Comparison of ENCODE assay signal across 15 mouse cellular contexts in the genomic region with DNA sequence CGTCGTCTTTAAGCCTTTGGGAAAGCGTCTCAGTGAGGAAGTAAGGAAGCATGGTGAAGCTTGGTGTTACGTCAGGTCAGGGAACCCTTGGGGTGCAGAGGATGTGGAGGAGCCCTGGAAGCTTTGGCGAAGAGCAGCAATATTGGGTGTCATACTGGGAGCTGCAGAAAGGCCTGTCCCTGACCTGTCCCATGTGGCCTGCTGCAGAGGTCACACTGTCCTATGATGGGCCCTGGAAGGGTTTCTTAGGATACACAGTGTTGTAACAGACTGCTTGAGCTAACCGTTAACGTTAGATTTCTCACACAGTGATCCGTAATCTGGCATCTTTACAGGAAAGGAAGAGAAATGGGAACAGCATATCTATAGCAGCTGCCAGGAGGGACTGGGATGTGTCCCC. TPM values are rescaled to one million over a fixed set of nuclear protein-coding genes. Genes with fewer than 3 reads are reported as not detected.
DNase-seq lines count a peak whose midpoint lies in the region; ATAC-seq lines count a peak whose summit lies in the region.
"Had no signal": no experiment of that assay in that cellular context is flagged by ENCODE, and none has a peak within 500 bp of the region (broad histone marks: within the 10 kb centered on the region; RNA-seq: fewer than 3 reads in every experiment).

No protein-coding gene starts in this region.

- ATAC-seq in limb, embryonic 12.5 days (ENCODE audit: insufficient number of reproducible peaks, insufficient read depth, low FRiP score, low TSS enrichment, low read depth), result no peak
- ATAC-seq in hindbrain, embryonic 15.5 days (ENCODE audit: low FRiP score, low read depth), result no peak
- no peak for ATAC-seq in neural tube, embryonic 15.5 days (ENCODE audit: low FRiP score)

- 0 out of 2 replicates have a peak overlapping the region, but pooled peaks have one; percentile 8 for H3K4me2 ChIP-seq in limb, embryonic 12.5 days
- peak overlapping the region; percentile 80 for H3K4me2 ChIP-seq in hindbrain, embryonic 15.5 days
- H3K4me2 ChIP-seq in neural tube, embryonic 15.5 days, result peak overlapping the region; percentile 86
- H3K4me2 ChIP-seq: stomach, embryonic 15.5 days had no signal

- H3K9me3 ChIP-seq in limb, embryonic 12.5 days, result 0 out of 2 replicates have a peak, but pooled peaks cover 3% of the 10 kb centered on the region
- no peaks in the 10 kb centered on the region for H3K9me3 ChIP-seq in limb, embryonic 10.5 days (replicated peaks)
- no peaks in the 10 kb centered on the region for H3K9me3 ChIP-seq in hindbrain, embryonic 15.5 days
- H3K9me3 ChIP-seq in neural tube, embryonic 15.5 days (replicated peaks), result no peaks in the 10 kb centered on the region
- H3K9me3 ChIP-seq: stomach, embryonic 15.5 days had no signal

- H3K27me3 ChIP-seq in limb, embryonic 12.5 days, result peaks cover 3% of the 10 kb centered on the region; the same call in 1 of the 2 replicates
- peaks cover 18% of the 10 kb centered on the region for H3K27me3 ChIP-seq in limb, embryonic 10.5 days (ENCODE audit: low read depth, poor library complexity, severe bottlenecking)
- H3K27me3 ChIP-seq in hindbrain, embryonic 15.5 days, result no peaks in the 10 kb centered on the region
- no peaks in the 10 kb centered on the region for H3K27me3 ChIP-seq in neural tube, embryonic 15.5 days (replicated peaks)
- H3K27me3 ChIP-seq: stomach, embryonic 15.5 days had no signal

- no peak overlapping the region for H3K4me3 ChIP-seq in limb, embryonic 12.5 days (replicated peaks)
- H3K4me3 ChIP-seq in limb, embryonic 10.5 days, result no peak overlapping the region
- peak overlapping the region; percentile 84 for H3K4me3 ChIP-seq in hindbrain, embryonic 15.5 days
- H3K4me3 ChIP-seq in neural tube, embryonic 15.5 days (replicated peaks), result peak overlapping the region; percentile 28
- H3K4me3 ChIP-seq: stomach, embryonic 15.5 days had no signal

- H3K36me3 ChIP-seq in limb, embryonic 12.5 days, result peaks cover 25% of the 10 kb centered on the region
- H3K36me3 ChIP-seq in limb, embryonic 10.5 days, result peaks cover 18% of the 10 kb centered on the region
- peaks cover 8% of the 10 kb centered on the region for H3K36me3 ChIP-seq in hindbrain, embryonic 15.5 days
- H3K36me3 ChIP-seq in neural tube, embryonic 15.5 days, result peaks cover 13% of the 10 kb centered on the region
- H3K36me3 ChIP-seq: stomach, embryonic 15.5 days had no signal

- H3K4me1 ChIP-seq in limb, embryonic 12.5 days (replicated peaks), result peaks cover 28% of the 10 kb centered on the region
- H3K4me1 ChIP-seq in limb, embryonic 10.5 days, result peaks cover 33% of the 10 kb centered on the region
- H3K4me1 ChIP-seq in hindbrain, embryonic 15.5 days (replicated peaks), result peaks cover 49% of the 10 kb centered on the region
- H3K4me1 ChIP-seq in neural tube, embryonic 15.5 days, result peaks cover 59% of the 10 kb centered on the region

- WGBS in limb, embryonic 12.5 days, result 87% methylated on average over 8 of the region's 8 CpGs
- 87% methylated on average over 8 of the region's 8 CpGs for WGBS in limb, embryonic 10.5 days
- WGBS in hindbrain, embryonic 15.5 days, result 71% methylated on average over 8 of the region's 8 CpGs
- WGBS in neural tube, embryonic 15.5 days, result 70% methylated on average over 8 of the region's 8 CpGs

- H3K27ac ChIP-seq in limb, embryonic 12.5 days, result no peak overlapping the region
- H3K27ac ChIP-seq in limb, embryonic 10.5 days, result no peak overlapping the region
- H3K27ac ChIP-seq in hindbrain, embryonic 15.5 days (replicated peaks), result no peak overlapping the region
- no peak overlapping the region for H3K27ac ChIP-seq in neural tube, embryonic 15.5 days (replicated peaks)
- H3K27ac ChIP-seq: stomach, embryonic 15.5 days had no signal

- no peak overlapping the region for H3K9ac ChIP-seq in limb, embryonic 12.5 days (replicated peaks)
- H3K9ac ChIP-seq in hindbrain, embryonic 15.5 days, result no peak overlapping the region
- H3K9ac ChIP-seq in neural tube, embryonic 15.5 days (replicated peaks), result 0 out of 2 replicates have a peak overlapping the region, but pooled peaks have one; percentile 7
- H3K9ac ChIP-seq: stomach, embryonic 15.5 days had no signal

- peak; percentile 53 for DNase-seq in cerebellum, adult 9-11 months
- no peak for DNase-seq in cerebellum, adult 11 months
- no peak for DNase-seq in limb, embryonic 10.5 days (ENCODE audit: low spot score)
- no peak for DNase-seq in adrenal gland, postnatal 25 days
- no peak for DNase-seq in kidney, postnatal 10 days
- DNase-seq: adrenal gland, postnatal 10 days; kidney, adult 8-10 months had no signal

RNA-seq across cellular contexts. Expression of a gene that starts 3.7 kb away (rescaled TPM):
- polyA plus RNA-seq in limb, embryonic 12.5 days (2016; fragmentation: Nextera tagmentation; extraction: Ambion mirVana), result 12.8 and 13.7 TPM in 2 replicates
- polyA plus RNA-seq in limb, embryonic 10.5 days (2016; fragmentation: Nextera tagmentation; extraction: Ambion mirVana), result 9.2 and 9.5 TPM in 2 replicates
- polyA plus RNA-seq in hindbrain, embryonic 15.5 days (2015; fragmentation: Nextera tagmentation; extraction: Ambion mirVana), result 35.0 and 38.0 TPM in 2 replicates
- 25.7 and 28.2 TPM in 2 replicates for polyA plus RNA-seq in neural tube, embryonic 15.5 days (2015; fragmentation: Nextera tagmentation; extraction: Ambion mirVana)
- total RNA-seq in adrenal gland, postnatal 25 days (2021), result 4.3 and 5.6 TPM in 2 replicates

RNA-seq across cellular contexts. Expression of a gene that starts 44.1 kb away (rescaled TPM):
- 15.1 and 15.8 TPM in 2 replicates for polyA plus RNA-seq in limb, embryonic 12.5 days (2016; fragmentation: Nextera tagmentation; extraction: Ambion mirVana)
- polyA plus RNA-seq in limb, embryonic 10.5 days (2016; fragmentation: Nextera tagmentation; extraction: Ambion mirVana), result 11.0 and 11.9 TPM in 2 replicates
- polyA plus RNA-seq in hindbrain, embryonic 15.5 days (2015; fragmentation: Nextera tagmentation; extraction: Ambion mirVana), result 11.4 and 12.0 TPM in 2 replicates
- polyA plus RNA-seq in neural tube, embryonic 15.5 days (2015; fragmentation: Nextera tagmentation; extraction: Ambion mirVana), result 11.2 and 11.7 TPM in 2 replicates
- 2.1 and 3.8 TPM in 2 replicates for total RNA-seq in adrenal gland, postnatal 25 days (2021)

RNA-seq across cellular contexts. Expression of a gene that starts 52.0 kb away (rescaled TPM):
- not detected in 2 replicates for polyA plus RNA-seq in limb, embryonic 12.5 days (2016; fragmentation: Nextera tagmentation; extraction: Ambion mirVana)
- polyA plus RNA-seq in limb, embryonic 10.5 days (2016; fragmentation: Nextera tagmentation; extraction: Ambion mirVana), result not detected in 2 replicates
- polyA plus RNA-seq in hindbrain, embryonic 15.5 days (2015; fragmentation: Nextera tagmentation; extraction: Ambion mirVana), result not detected in 2 replicates
- not detected in 2 replicates for polyA plus RNA-seq in neural tube, embryonic 15.5 days (2015; fragmentation: Nextera tagmentation; extraction: Ambion mirVana)
- not detected in 2 replicates for total RNA-seq in adrenal gland, postnatal 25 days (2021)
- total RNA-seq: adrenal gland, postnatal 10 days; common myeloid progenitor, adult 5-6 weeks; left cerebral cortex, adult 18-20 months had no signal
- polyA plus RNA-seq: frontal cortex, adult 2 months; liver, embryonic 16.5 days; stomach, embryonic 15.5 days had no signal

Comparison
In these comparisons a context has a peak if more than half of its experiments do, and no peak if none do; other contexts are left out.
1. H3K4me2 ChIP-seq: peak in every context shown above with its lines; median percentile 86 in neural tube, embryonic 15.5 days; 80 in hindbrain, embryonic 15.5 days; 8 in limb, embryonic 12.5 days.
2. H3K4me3 ChIP-seq: peak in hindbrain, embryonic 15.5 days (single experiment) and neural tube, embryonic 15.5 days (single experiment); none in limb, embryonic 12.5 days (single experiment) and limb, embryonic 10.5 days (single experiment).